Mouse (Mus musculus) embryonic facial prominence, embryonic 11.5 days (tissue): Measurements from ENCODE around the gene Abhd13. TPM values are rescaled to one million over a fixed set of nuclear protein-coding genes. Genes with fewer than 3 reads are reported as not detected.
A peak's percentile ranks its signal among the peaks of the same experiment; 100 is the strongest.

Experiments used
- ATAC-seq: fragments of 200-750 bp; cut with Nextera tagmentation; replicated peaks from 2 replicates; pipeline ENCODE4 v1.8.0; 2017; ENCODE audit warnings: low read depth; ENCODE audit not compliant: insufficient number of reproducible peaks, low FRiP score, low TSS enrichment
- DNase-seq: peaks from one replicate; pipeline ENCODE4 v3.0.0-alpha.2; 2015; ENCODE audit warnings: low spot score
- H3K27ac ChIP-seq: fragments of 300-500 bp; sonication (generic); replicated peaks from 2 replicates; pipeline ENCODE4 v1.5.1; 2014; ENCODE audit warnings: mild to moderate bottlenecking, low read depth, low read length, control low read depth
- H3K27me3 ChIP-seq: fragments of 300-500 bp; sonication (generic); 2 replicates; pipeline ENCODE4 v1.6.1; 2014; ENCODE audit warnings: mild to moderate bottlenecking, low read length, moderate library complexity, mixed read lengths; ENCODE audit not compliant: control insufficient read depth, insufficient read depth
- H3K36me3 ChIP-seq: fragments of 300-500 bp; sonication (generic); replicated peaks from 2 replicates; pipeline ENCODE4 v1.6.1; 2014; ENCODE audit warnings: low read depth, mild to moderate bottlenecking, low read length, moderate library complexity, mixed read lengths; ENCODE audit not compliant: control insufficient read depth, insufficient read depth
- H3K4me1 ChIP-seq: fragments of 300-500 bp; sonication (generic); 2 replicates; pipeline ENCODE4 v1.6.1; 2014; ENCODE audit warnings: low read length, mixed read lengths; ENCODE audit not compliant: control insufficient read depth, insufficient read depth
- H3K4me2 ChIP-seq: fragments of 300-500 bp; sonication (generic); 2 replicates; pipeline ENCODE4 v1.6.1; 2014; ENCODE audit warnings: low read depth, mild to moderate bottlenecking, control low read depth, low read length, moderate library complexity
- H3K4me3 ChIP-seq: fragments of 300-500 bp; sonication (generic); 2 replicates; pipeline ENCODE4 v1.5.1; 2014; ENCODE audit warnings: low read depth, low read length, control low read depth
- H3K9ac ChIP-seq: fragments of 300-500 bp; sonication (generic); replicated peaks from 2 replicates; pipeline ENCODE4 v1.6.1; 2014; ENCODE audit warnings: mild to moderate bottlenecking, control low read depth, low read length
- H3K9me3 ChIP-seq: fragments of 300-500 bp; sonication (generic); replicated peaks from 2 replicates; pipeline ENCODE4 v1.6.1; 2016; ENCODE audit warnings: mild to moderate bottlenecking, low read length, inconsistent platforms, mixed read lengths; ENCODE audit not compliant: control insufficient read depth
- WGBS: fragments of 180-500 bp; shearing (Covaris S2); extraction: QIAGEN DNeasy Blood & Tissue Kit; methylation state at CpG from one replicate; pipeline ENCODE4 v1.1.7; 2014; 5-methylcytosine and 5-hydroxymethylcytosine counted together
- polyA plus RNA-seq: library from polyadenylated mRNA; unstranded; fragments of >200 nt; fragmentation: Nextera tagmentation; extraction: Ambion mirVana; gene quantifications from 2 replicates; pipeline ENCODE4 v1.2.1, GENCODE M21; 2014

Gene Abhd13
- polyA plus RNA-seq, 1 experiment from 2014 or later = 25.6 TPM

- no peaks in the 10 kb centered on the region for H3K4me1 ChIP-seq
- H3K9ac ChIP-seq = no peak overlapping the region
- H3K27ac ChIP-seq = no peak overlapping the region
- no peak for DNase-seq
- 73% methylated on average over 7 of the region's 7 CpGs for WGBS
- H3K27me3 ChIP-seq = no peaks in the 10 kb centered on the region; the same call in 1 of the 2 replicates
- no peaks in the 10 kb centered on the region for H3K9me3 ChIP-seq
- H3K36me3 ChIP-seq = no peaks in the 10 kb centered on the region
- H3K4me2 ChIP-seq = no peak overlapping the region
- H3K4me3 ChIP-seq = no peak overlapping the region
- ATAC-seq = no peak
Observed at GRCm38 (mm10) chr8:10004115-10004514, 26.6 kb downstream of the Abhd13 start.

GRCm38 (mm10) chr8:10006156-10006985, 28.9 kb downstream of the Abhd13 start, which contains the start of gene Tnfsf13b:
TSS of gene Tnfsf13b (plus strand) at chr8:10006467.
- DNase-seq (no peak), ATAC-seq (no peak)
- peak within 1 kb of the TSS; percentile 48 for H3K9ac ChIP-seq
- H3K4me2 ChIP-seq = peak within 1 kb of the TSS; percentile 72
- no peaks in the 10 kb centered on the region for H3K36me3 ChIP-seq
- H3K27ac ChIP-seq = no peak within 1 kb of the TSS
- H3K4me1 ChIP-seq = no peaks in the 10 kb centered on the region
- peak within 1 kb of the TSS; percentile 40 for H3K4me3 ChIP-seq
- WGBS = 77% methylated on average over 16 of the region's 16 CpGs
- no peaks in the 10 kb centered on the region for H3K9me3 ChIP-seq
- no peaks in the 10 kb centered on the region; the same call in 1 of the 2 replicates for H3K27me3 ChIP-seq

GRCm38 (mm10) chr8:10006986-10007659, 29.6 kb downstream of the Abhd13 start:
- WGBS = 6% methylated on average over 29 of the region's 29 CpGs
- Histone ChIP-seq H3K36me3 (no peaks in the 10 kb centered on the region), H3K9me3 (no peaks in the 10 kb centered on the region), H3K4me1 (no peaks in the 10 kb centered on the region), H3K9ac (peak overlapping the region; percentile 48), H3K4me3 (peak overlapping the region; percentile 40), H3K27me3 (no peaks in the 10 kb centered on the region; the same call in 1 of the 2 replicates), H3K27ac (no peak overlapping the region), H3K4me2 (peak overlapping the region; percentile 72)
- ATAC-seq (0 out of 2 replicates have a peak, but pooled peaks have one; percentile 59), DNase-seq (peak; percentile 66)

GRCm38 (mm10) chr8:10007660-10008028, 30.1 kb downstream of the Abhd13 start:
- no peak overlapping the region for H3K27ac ChIP-seq
- 38% methylated on average over 6 of the region's 6 CpGs for WGBS
- H3K9ac ChIP-seq = no peak overlapping the region
- ATAC-seq (no peak), DNase-seq (no peak)
- peak overlapping the region; percentile 40 for H3K4me3 ChIP-seq
- H3K9me3 ChIP-seq = no peaks in the 10 kb centered on the region
- no peaks in the 10 kb centered on the region for H3K36me3 ChIP-seq
- H3K27me3 ChIP-seq = no peaks in the 10 kb centered on the region; the same call in 1 of the 2 replicates
- H3K4me1 ChIP-seq = no peaks in the 10 kb centered on the region
- H3K4me2 ChIP-seq = peak overlapping the region; percentile 72

GRCm38 (mm10) chr8:10016252-10016651, 38.7 kb downstream of the Abhd13 start:
- Histone ChIP-seq H3K4me2 (no peak overlapping the region), H3K36me3 (no peaks in the 10 kb centered on the region), H3K4me1 (no peaks in the 10 kb centered on the region), H3K27ac (no peak overlapping the region), H3K9ac (no peak overlapping the region), H3K9me3 (no peaks in the 10 kb centered on the region), H3K27me3 (no peaks in the 10 kb centered on the region), H3K4me3 (no peak overlapping the region)
- 87% methylated on average over 1 of the region's 1 CpGs for WGBS
- no peak for DNase-seq
- ATAC-seq = no peak

- Histone ChIP-seq H3K9me3 (no peaks in the 10 kb centered on the region), H3K9ac (no peak overlapping the region), H3K27ac (no peak overlapping the region), H3K27me3 (no peaks in the 10 kb centered on the region), H3K4me1 (no peaks in the 10 kb centered on the region), H3K4me2 (no peak overlapping the region), H3K36me3 (no peaks in the 10 kb centered on the region), H3K4me3 (no peak overlapping the region)
- ATAC-seq = no peak
- WGBS = 90% methylated on average over 3 of the region's 3 CpGs
- DNase-seq = no peak
Observed at GRCm38 (mm10) chr8:10017231-10017630, 39.7 kb downstream of the Abhd13 start.

- Histone ChIP-seq H3K27me3 (no peaks in the 10 kb centered on the region), H3K9ac (no peak overlapping the region), H3K4me1 (no peaks in the 10 kb centered on the region), H3K4me3 (no peak overlapping the region), H3K4me2 (no peak overlapping the region), H3K27ac (no peak overlapping the region), H3K9me3 (no peaks in the 10 kb centered on the region), H3K36me3 (no peaks in the 10 kb centered on the region)
- ATAC-seq = no peak
- 81% methylated on average over 8 of the region's 8 CpGs for WGBS
- DNase-seq = no peak
Observed at GRCm38 (mm10) chr8:10030320-10031060, 53.0 kb downstream of the Abhd13 start.
